Mouse (Mus musculus) small intestine, adult 2 months (tissue): Measurements from ENCODE around the gene Il1f9. TPM values are rescaled to one million over a fixed set of nuclear protein-coding genes. Genes with fewer than 3 reads are reported as not detected.

Experiments
- H3K27ac ChIP-seq: fragments of 200-500 bp; 2 replicates; pipeline ENCODE4 v1.5.1; 2012; ENCODE audit warnings: low read depth, low read length, control low read depth, inconsistent platforms; ENCODE audit not compliant: insufficient read depth
- H3K27me3 ChIP-seq: fragments of 200-500 bp; 2 replicates; pipeline ENCODE4 v1.6.1; 2012; ENCODE audit warnings: mild to moderate bottlenecking, moderate library complexity, low read length, inconsistent platforms; ENCODE audit not compliant: control insufficient read depth, insufficient read depth
- H3K36me3 ChIP-seq: fragments of 200-500 bp; 2 replicates; pipeline ENCODE4 v1.6.1; 2012; ENCODE audit warnings: mild to moderate bottlenecking, low read length, control low read depth, inconsistent platforms; ENCODE audit not compliant: control insufficient read depth, insufficient read depth
- H3K4me1 ChIP-seq: fragments of 200-500 bp; 2 replicates; pipeline ENCODE4 v1.6.1; 2012; ENCODE audit warnings: low read length, inconsistent platforms, mixed read lengths; ENCODE audit not compliant: control insufficient read depth, insufficient read depth, insufficient read length
- H3K4me3 ChIP-seq: fragments of 200-500 bp; 2 replicates; pipeline ENCODE4 v1.5.1; 2012; ENCODE audit warnings: low read depth, mild to moderate bottlenecking, control low read depth, inconsistent platforms, low read length, moderate library complexity
- CTCF ChIP-seq: fragments of 200-500 bp; IDR thresholded peaks from 2 replicates; pipeline ENCODE4 v1.5.1; 2012; ENCODE audit warnings: low read depth, mild to moderate bottlenecking, control low read depth, inconsistent platforms, low read length, moderate library complexity, mixed read lengths; ENCODE audit not compliant: insufficient replicate concordance, insufficient read length; ENCODE audit errors: extremely low read depth
- POLR2A ChIP-seq: fragments of 200-500 bp; IDR thresholded peaks from 2 replicates; pipeline ENCODE4 v1.6.1; 2012; ENCODE audit warnings: low read depth, mild to moderate bottlenecking, control low read depth, inconsistent platforms, low read length, moderate library complexity
- WGBS: fragments of 180-500 bp; shearing (Covaris S2); methylation state at CpG from one replicate; pipeline ENCODE4 v1.1.7; 2018; 5-methylcytosine and 5-hydroxymethylcytosine counted together
- polyA plus RNA-seq: library from polyadenylated mRNA; depleted of rRNA; stranded (reverse); fragments of >200 nt; gene quantifications from 2 replicates; pipeline ENCODE4 v1.2.3, GENCODE M21; 2012; rRNA removed

The Il1f9 gene
- polyA plus RNA-seq, 1 experiment = not detected

- H3K27ac ChIP-seq = no peak overlapping the region
- H3K4me3 ChIP-seq = no peak overlapping the region
- WGBS = 66% methylated on average over 2 of the region's 2 CpGs
- H3K36me3 ChIP-seq = no peaks in the 10 kb centered on the region
- TF ChIP-seq CTCF (no peak), POLR2A (no peak)
- no peaks in the 10 kb centered on the region for H3K27me3 ChIP-seq
- H3K4me1 ChIP-seq = no peaks in the 10 kb centered on the region
These were observed 40.9 kb downstream of the Il1f9 start for GRCm38 (mm10) chr2:24227191-24227590.

Other genes starting within 250 kb of the Il1f9 start
- 0.10 TPM in 1 of 2 replicates, not detected in the other for gene Hnmt, start 137.1 kb upstream of the Il1f9 start, polyA plus RNA-seq
- not detected in 2 replicates for gene Tbpl2, start 89.9 kb upstream of the Il1f9 start, polyA plus RNA-seq
- gene Il1f8, start 33.3 kb upstream of the Il1f9 start, polyA plus RNA-seq = not detected in 2 replicates
- not detected in 2 replicates for gene Il1f6, start 28.9 kb downstream of the Il1f9 start, polyA plus RNA-seq
- not detected in 2 replicates for gene Il1f5, start 90.5 kb downstream of the Il1f9 start, polyA plus RNA-seq
- not detected in 2 replicates for gene Il1f10, start 104.7 kb downstream of the Il1f9 start, polyA plus RNA-seq
- 2.4 and 2.8 TPM in 2 replicates for gene Il1rn, start 150.4 kb downstream of the Il1f9 start, polyA plus RNA-seq
- gene Psd4, start 181.1 kb downstream of the Il1f9 start, polyA plus RNA-seq = 10.6 and 14.0 TPM in 2 replicates